Mouse (Mus musculus) macrophage (primary cell): ENCODE data around the gene Vmn1r61. TPM values are rescaled to one million over a fixed set of nuclear protein-coding genes. Genes with fewer than 3 reads are reported as not detected.

Experiments used
- H3K27ac ChIP-seq: fragments of 350-480 bp; formaldehyde crosslinking; 2 replicates; pipeline ENCODE4 v1.9.0; 2021
- H3K36me3 ChIP-seq: fragments of 350-480 bp; formaldehyde crosslinking; 2 replicates; pipeline ENCODE4 v1.9.0; 2021; ENCODE audit errors: inconsistent target
- H3K4me3 ChIP-seq: fragments of 350-480 bp; formaldehyde crosslinking; 2 replicates; pipeline ENCODE4 v1.9.0; 2021; ENCODE audit errors: inconsistent target
- H3K79me2 ChIP-seq: fragments of 350-480 bp; formaldehyde crosslinking; 2 replicates; pipeline ENCODE4 v1.9.0; 2021; ENCODE audit errors: inconsistent target
- polyA plus RNA-seq: library from polyadenylated mRNA; stranded (reverse); fragments of 250-400 nt; gene quantifications from 3 replicates; pipeline ENCODE4 v1.2.4, GENCODE M21; 2018; ENCODE audit warnings: inconsistent platforms
- total RNA-seq, 78 experiments: library from RNA; depleted of rRNA; stranded (reverse); fragments of 250-400 nt; gene quantifications; 1 replicate in 9 of 78; 2 replicates in 24 of 78; 3 replicates in 43 of 78; 4 replicates in 2 of 78; pipeline ENCODE4 v1.2.4; 2018; ENCODE audit warnings: inconsistent platforms in 56 of 78

The Vmn1r61 gene
- total RNA-seq (2018; cell fraction: chromatin; rRNA removed): not detected
- total RNA-seq (2018; cell fraction: cytosol; rRNA removed): not detected
- total RNA-seq (2018; cell fraction: nucleus; rRNA removed): not detected
- polyA plus RNA-seq: not detected in 3 replicates

- Histone ChIP-seq H3K27ac (no peak within 1 kb of the TSS), H3K4me3 (no peak within 1 kb of the TSS), H3K36me3 (no peaks in the 10 kb centered on the region), H3K79me2 (no peaks in the 10 kb centered on the region)
These were observed at the start of gene Vmn1r61 for GRCm38 (mm10) chr7:5613195-5613594. Gene Vmn1r61 (minus strand): TSS chr7:5613295.

Other genes starting within 250 kb of the Vmn1r61 start
- not detected in 3 replicates for gene Vmn1r58, start 199.9 kb downstream of the Vmn1r61 start, polyA plus RNA-seq
- not detected in 3 replicates for gene Vmn1r59, start 156.5 kb downstream of the Vmn1r61 start, polyA plus RNA-seq
- not detected in 3 replicates for gene Vmn2r28, start 119.3 kb downstream of the Vmn1r61 start, polyA plus RNA-seq
- gene Vmn1r60, start 66.0 kb downstream of the Vmn1r61 start, polyA plus RNA-seq: not detected in 3 replicates
- gene Vmn1r62, start 60.3 kb upstream of the Vmn1r61 start, polyA plus RNA-seq: not detected in 3 replicates
- not detected in 3 replicates for gene Vmn1r63, start 192.2 kb upstream of the Vmn1r61 start, polyA plus RNA-seq